Mouse (Mus musculus): ENCODE results near the gene Hist1h1t. TPM values are rescaled to one million over a fixed set of nuclear protein-coding genes. Genes with fewer than 3 reads are reported as not detected.

The Hist1h1t gene
- polyA plus RNA-seq, 1 experiment from 2014 or later: not detected

- H3K9me3 ChIP-seq: no peaks in the 10 kb centered on the region
- no peak overlapping the region for H3K9ac ChIP-seq (replicated peaks)
- no peaks in the 10 kb centered on the region for H3K27me3 ChIP-seq
- H3K4me2 ChIP-seq (replicated peaks): no peak overlapping the region
- WGBS: 67% methylated on average over 5 of the region's 5 CpGs
- H3K4me1 ChIP-seq: peaks cover 33% of the 10 kb centered on the region
- no peak overlapping the region for H3K27ac ChIP-seq (replicated peaks)
- H3K36me3 ChIP-seq: no peaks in the 10 kb centered on the region
- no peak for ATAC-seq (replicated peaks)
- no peak overlapping the region for H3K4me3 ChIP-seq
Measured at GRCm38 (mm10) chr13:23740910-23741309, 45.3 kb downstream of the Hist1h1t start.

GRCm38 (mm10) chr13:23742007-23742406 is 46.4 kb downstream of the Hist1h1t start:
- no peak for ATAC-seq (replicated peaks)
- H3K4me3 ChIP-seq: no peak overlapping the region
- no peaks in the 10 kb centered on the region for H3K27me3 ChIP-seq
- H3K4me2 ChIP-seq (replicated peaks): no peak overlapping the region
- no peaks in the 10 kb centered on the region for H3K9me3 ChIP-seq
- H3K4me1 ChIP-seq: peaks cover 34% of the 10 kb centered on the region
- H3K36me3 ChIP-seq: no peaks in the 10 kb centered on the region
- H3K9ac ChIP-seq (replicated peaks): no peak overlapping the region
- H3K27ac ChIP-seq (replicated peaks): no peak overlapping the region

GRCm38 (mm10) chr13:23743215-23743614 is 47.6 kb downstream of the Hist1h1t start:
- H3K27ac ChIP-seq (replicated peaks): no peak overlapping the region
- H3K9me3 ChIP-seq: no peaks in the 10 kb centered on the region
- no peak for ATAC-seq (replicated peaks)
- WGBS: 86% methylated on average over 5 of the region's 5 CpGs
- H3K4me2 ChIP-seq (replicated peaks): no peak overlapping the region
- H3K4me3 ChIP-seq: no peak overlapping the region
- H3K9ac ChIP-seq (replicated peaks): no peak overlapping the region
- no peaks in the 10 kb centered on the region for H3K27me3 ChIP-seq
- no peaks in the 10 kb centered on the region for H3K36me3 ChIP-seq
- peaks cover 41% of the 10 kb centered on the region for H3K4me1 ChIP-seq

GRCm38 (mm10) chr13:23743963-23744362 is 48.3 kb downstream of the Hist1h1t start:
- Histone ChIP-seq H3K27me3 (no peaks in the 10 kb centered on the region), H3K4me2 (replicated peaks) (peak overlapping the region; percentile 80), H3K9me3 (no peaks in the 10 kb centered on the region), H3K9ac (replicated peaks) (no peak overlapping the region), H3K27ac (replicated peaks) (peak overlapping the region; percentile 67; the same call in 1 of the 2 replicates), H3K4me1 (peaks cover 44% of the 10 kb centered on the region), H3K4me3 (peak overlapping the region; percentile 51; the same call in 1 of the 2 replicates), H3K36me3 (no peaks in the 10 kb centered on the region)
- no peak for ATAC-seq (replicated peaks)
- whole genome bisulfite sequencing: 30% methylated on average over 4 of the region's 4 CpGs

- Histone ChIP-seq H3K9me3 (no peaks in the 10 kb centered on the region), H3K4me1 (peaks cover 39% of the 10 kb centered on the region), H3K27ac (replicated peaks) (peak overlapping the region; percentile 67), H3K4me2 (replicated peaks) (peak overlapping the region; percentile 80), H3K27me3 (no peaks in the 10 kb centered on the region), H3K36me3 (no peaks in the 10 kb centered on the region), H3K9ac (replicated peaks) (0 out of 2 replicates have a peak overlapping the region, but pooled peaks have one; percentile 24), H3K4me3 (peak overlapping the region; percentile 51)
- ATAC-seq (replicated peaks): no peak
- WGBS: 2% methylated on average over 17 of the region's 36 CpGs
Measured at GRCm38 (mm10) chr13:23744421-23745380, 49.1 kb downstream of the Hist1h1t start.

GRCm38 (mm10) chr13:23745381-23746161 is 50.0 kb downstream of the Hist1h1t start, which contains the start of gene Hist1h3c:
Gene Hist1h3c, minus strand, starts transcription at chr13:23745602.
- peak within 1 kb of the TSS; percentile 51 for H3K4me3 ChIP-seq
- peak within 1 kb of the TSS; percentile 80 for H3K4me2 ChIP-seq (replicated peaks)
- H3K9ac ChIP-seq (replicated peaks): peak within 1 kb of the TSS; percentile 60
- no peaks in the 10 kb centered on the region for H3K36me3 ChIP-seq
- 1% methylated on average over 28 of the region's 28 CpGs for WGBS
- ATAC-seq (replicated peaks): peak; percentile 76
- H3K27me3 ChIP-seq: no peaks in the 10 kb centered on the region
- H3K4me1 ChIP-seq: peaks cover 33% of the 10 kb centered on the region
- no peaks in the 10 kb centered on the region for H3K9me3 ChIP-seq
- peak within 1 kb of the TSS; percentile 99 for H3K27ac ChIP-seq (replicated peaks)

Small RNA genes lying within 50 kb of the gene (microRNA-seq; reads per million reads assigned to microRNA genes)
- gene Gm44314: not detected
- gene Gm44350: not detected

Other genes starting within 250 kb of the Hist1h1t start
- 0.05 and 0.08 TPM in 2 replicates for gene Btn1a1, start 229.9 kb upstream of the Hist1h1t start, polyA plus RNA-seq (2015; fragmentation: Nextera tagmentation; extraction: Ambion mirVana)
- 0.11 TPM in 1 of 2 replicates, not detected in the other for gene Btn2a2, start 207.0 kb upstream of the Hist1h1t start, polyA plus RNA-seq (2015; fragmentation: Nextera tagmentation; extraction: Ambion mirVana)
- gene Hist1h4h, start 164.8 kb upstream of the Hist1h1t start, polyA plus RNA-seq (2015; fragmentation: Nextera tagmentation; extraction: Ambion mirVana): 4.9 and 6.0 TPM in 2 replicates
- gene Hist1h2af, start 161.9 kb upstream of the Hist1h1t start, polyA plus RNA-seq (2015; fragmentation: Nextera tagmentation; extraction: Ambion mirVana): 2.8 and 6.7 TPM in 2 replicates
- gene Hist1h3g, start 160.4 kb upstream of the Hist1h1t start, polyA plus RNA-seq (2015; fragmentation: Nextera tagmentation; extraction: Ambion mirVana): 2.7 and 3.4 TPM in 2 replicates
- 0.37 and 0.59 TPM in 2 replicates for gene Hist1h2bh, start 152.4 kb upstream of the Hist1h1t start, polyA plus RNA-seq (2015; fragmentation: Nextera tagmentation; extraction: Ambion mirVana)
- gene Hist1h3f, start 151.8 kb upstream of the Hist1h1t start, polyA plus RNA-seq (2015; fragmentation: Nextera tagmentation; extraction: Ambion mirVana): 0.46 and 0.94 TPM in 2 replicates
- gene Hist1h4f, start 144.2 kb upstream of the Hist1h1t start, polyA plus RNA-seq (2015; fragmentation: Nextera tagmentation; extraction: Ambion mirVana): 0.70 and 0.73 TPM in 2 replicates
- gene Hist1h1d, start 142.6 kb upstream of the Hist1h1t start, polyA plus RNA-seq (2015; fragmentation: Nextera tagmentation; extraction: Ambion mirVana): 0.23 and 0.25 TPM in 2 replicates
- gene Hist1h3e, start 133.4 kb upstream of the Hist1h1t start, polyA plus RNA-seq (2015; fragmentation: Nextera tagmentation; extraction: Ambion mirVana): 2.6 and 2.7 TPM in 2 replicates
- 48.1 and 55.0 TPM in 2 replicates for gene Hist1h2ae, start 124.6 kb upstream of the Hist1h1t start, polyA plus RNA-seq (2015; fragmentation: Nextera tagmentation; extraction: Ambion mirVana)
- gene Hist1h2bg, start 124.4 kb upstream of the Hist1h1t start, polyA plus RNA-seq (2015; fragmentation: Nextera tagmentation; extraction: Ambion mirVana): 4.7 and 5.6 TPM in 2 replicates
- gene Hist1h2bf, start 121.6 kb upstream of the Hist1h1t start, polyA plus RNA-seq (2015; fragmentation: Nextera tagmentation; extraction: Ambion mirVana): 1.6 and 2.9 TPM in 2 replicates
- gene Hist1h2ad, start 121.4 kb upstream of the Hist1h1t start, polyA plus RNA-seq (2015; fragmentation: Nextera tagmentation; extraction: Ambion mirVana): 1.5 and 2.0 TPM in 2 replicates
- gene Hist1h3d, start 120.1 kb upstream of the Hist1h1t start, polyA plus RNA-seq (2015; fragmentation: Nextera tagmentation; extraction: Ambion mirVana): 4.5 and 5.1 TPM in 2 replicates
- gene Hist1h4d, start 114.2 kb upstream of the Hist1h1t start, polyA plus RNA-seq (2015; fragmentation: Nextera tagmentation; extraction: Ambion mirVana): 76.0 and 88.6 TPM in 2 replicates
- gene Hist1h2be, start 74.7 kb upstream of the Hist1h1t start, polyA plus RNA-seq (2015; fragmentation: Nextera tagmentation; extraction: Ambion mirVana): 1.9 and 2.5 TPM in 2 replicates
- 11.6 and 13.7 TPM in 2 replicates for gene Hist1h1e, start 73.3 kb upstream of the Hist1h1t start, polyA plus RNA-seq (2015; fragmentation: Nextera tagmentation; extraction: Ambion mirVana)
- gene Hist1h2ac, start 11.9 kb upstream of the Hist1h1t start, polyA plus RNA-seq (2015; fragmentation: Nextera tagmentation; extraction: Ambion mirVana): 1.0 and 1.1 TPM in 2 replicates
- gene Hist1h2bc, start 11.6 kb upstream of the Hist1h1t start, polyA plus RNA-seq (2015; fragmentation: Nextera tagmentation; extraction: Ambion mirVana): 33.7 and 35.6 TPM in 2 replicates
- 3.7 and 4.4 TPM in 2 replicates for gene Hist1h4c, start 2.6 kb downstream of the Hist1h1t start, polyA plus RNA-seq (2015; fragmentation: Nextera tagmentation; extraction: Ambion mirVana)
- 2.0 and 3.4 TPM in 2 replicates for gene Hfe, start 15.0 kb downstream of the Hist1h1t start, polyA plus RNA-seq (2015; fragmentation: Nextera tagmentation; extraction: Ambion mirVana)
- gene Hist1h1c, start 43.0 kb downstream of the Hist1h1t start, polyA plus RNA-seq (2015; fragmentation: Nextera tagmentation; extraction: Ambion mirVana): 22.8 and 24.6 TPM in 2 replicates
- 3.9 and 4.1 TPM in 2 replicates for gene Hist1h3c, start 49.8 kb downstream of the Hist1h1t start, polyA plus RNA-seq (2015; fragmentation: Nextera tagmentation; extraction: Ambion mirVana)
- gene Hist1h2bb, start 50.9 kb downstream of the Hist1h1t start, polyA plus RNA-seq (2015; fragmentation: Nextera tagmentation; extraction: Ambion mirVana): 1.8 and 2.0 TPM in 2 replicates
- gene Hist1h2ab, start 55.3 kb downstream of the Hist1h1t start, polyA plus RNA-seq (2015; fragmentation: Nextera tagmentation; extraction: Ambion mirVana): 26.0 and 31.2 TPM in 2 replicates
- 7.9 and 11.7 TPM in 2 replicates for gene Hist1h3b, start 56.5 kb downstream of the Hist1h1t start, polyA plus RNA-seq (2015; fragmentation: Nextera tagmentation; extraction: Ambion mirVana)
- 2.8 and 3.8 TPM in 2 replicates for gene Hist1h4b, start 61.2 kb downstream of the Hist1h1t start, polyA plus RNA-seq (2015; fragmentation: Nextera tagmentation; extraction: Ambion mirVana)
- gene Hist1h4a, start 65.4 kb downstream of the Hist1h1t start, polyA plus RNA-seq (2015; fragmentation: Nextera tagmentation; extraction: Ambion mirVana): 0.38 TPM in 1 of 2 replicates, not detected in the other
- gene Hist1h3a, start 66.6 kb downstream of the Hist1h1t start, polyA plus RNA-seq (2015; fragmentation: Nextera tagmentation; extraction: Ambion mirVana): 2.7 and 3.2 TPM in 2 replicates
- gene Hist1h1a, start 67.9 kb downstream of the Hist1h1t start, polyA plus RNA-seq (2015; fragmentation: Nextera tagmentation; extraction: Ambion mirVana): 1.5 TPM in 2 replicates
- 0.11 TPM in 1 of 2 replicates, not detected in the other for gene Trim38, start 74.1 kb downstream of the Hist1h1t start, polyA plus RNA-seq (2015; fragmentation: Nextera tagmentation; extraction: Ambion mirVana)
- gene Slc17a2, start 111.2 kb downstream of the Hist1h1t start, polyA plus RNA-seq (2015; fragmentation: Nextera tagmentation; extraction: Ambion mirVana): not detected in 2 replicates
- gene Slc17a3, start 143.6 kb downstream of the Hist1h1t start, polyA plus RNA-seq (2015; fragmentation: Nextera tagmentation; extraction: Ambion mirVana): 0.04 TPM in 1 of 2 replicates, not detected in the other
- not detected in 2 replicates for gene Slc17a1, start 171.9 kb downstream of the Hist1h1t start, polyA plus RNA-seq (2015; fragmentation: Nextera tagmentation; extraction: Ambion mirVana)
- gene Slc17a4, start 219.2 kb downstream of the Hist1h1t start, polyA plus RNA-seq (2015; fragmentation: Nextera tagmentation; extraction: Ambion mirVana): not detected in 2 replicates
- not detected in 2 replicates for gene Hist1h2ba, start 238.3 kb downstream of the Hist1h1t start, polyA plus RNA-seq (2015; fragmentation: Nextera tagmentation; extraction: Ambion mirVana)
- gene Hist1h2aa, start 238.6 kb downstream of the Hist1h1t start, polyA plus RNA-seq (2015; fragmentation: Nextera tagmentation; extraction: Ambion mirVana): not detected in 2 replicates